Mouse (Mus musculus) induced T-regulatory cell, adult 2 months (primary cell): ENCODE results near the gene Slc35f6.

Source experiments
- DNase-seq: peaks from one replicate; pipeline ENCODE4 v3.0.0-alpha.2; 2012; ENCODE audit warnings: low read depth

Gene Slc35f6

DNA sequence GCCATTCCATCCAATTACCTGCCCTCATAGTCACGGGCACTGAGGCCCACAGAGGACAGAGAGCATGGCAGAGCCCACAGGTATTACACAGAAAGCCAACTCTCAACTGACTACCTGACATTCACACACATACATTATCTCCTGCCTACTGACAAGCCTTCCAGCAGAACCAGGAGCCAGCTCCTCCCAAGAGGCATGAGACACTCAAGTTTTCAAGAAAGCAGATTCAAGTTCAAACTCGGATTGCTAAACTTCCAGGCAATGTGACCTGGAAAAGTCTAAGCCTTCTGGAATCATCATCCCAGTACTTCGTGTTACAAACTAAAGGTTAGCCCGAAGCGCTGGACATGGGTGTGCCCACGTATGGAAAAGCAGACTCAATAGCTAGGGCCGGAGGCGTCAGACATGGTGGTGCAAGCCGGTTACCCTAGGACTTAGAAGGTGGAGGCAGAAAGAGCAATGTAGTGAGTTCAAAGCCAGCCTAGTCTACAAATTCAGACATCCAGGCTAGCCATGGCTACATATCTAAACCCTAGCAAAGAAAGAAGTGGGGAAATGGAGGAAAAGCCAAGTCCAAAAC, 26.4 kb upstream of the Slc35f6 start:
- DNase-seq = no peak

DNA sequence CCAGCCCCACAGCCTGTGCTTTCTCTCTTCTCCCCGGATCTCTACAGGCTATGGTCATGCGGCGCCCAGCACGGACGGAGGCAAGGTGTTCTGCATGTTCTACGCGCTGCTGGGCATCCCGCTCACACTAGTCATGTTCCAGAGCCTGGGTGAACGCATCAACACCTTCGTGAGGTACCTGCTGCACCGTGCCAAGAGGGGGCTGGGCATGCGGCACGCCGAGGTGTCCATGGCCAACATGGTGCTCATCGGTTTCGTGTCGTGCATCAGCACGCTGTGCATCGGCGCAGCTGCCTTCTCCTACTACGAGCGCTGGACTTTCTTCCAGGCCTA, 25.9 kb upstream of the Slc35f6 start:
- no peak for DNase-seq

DNA sequence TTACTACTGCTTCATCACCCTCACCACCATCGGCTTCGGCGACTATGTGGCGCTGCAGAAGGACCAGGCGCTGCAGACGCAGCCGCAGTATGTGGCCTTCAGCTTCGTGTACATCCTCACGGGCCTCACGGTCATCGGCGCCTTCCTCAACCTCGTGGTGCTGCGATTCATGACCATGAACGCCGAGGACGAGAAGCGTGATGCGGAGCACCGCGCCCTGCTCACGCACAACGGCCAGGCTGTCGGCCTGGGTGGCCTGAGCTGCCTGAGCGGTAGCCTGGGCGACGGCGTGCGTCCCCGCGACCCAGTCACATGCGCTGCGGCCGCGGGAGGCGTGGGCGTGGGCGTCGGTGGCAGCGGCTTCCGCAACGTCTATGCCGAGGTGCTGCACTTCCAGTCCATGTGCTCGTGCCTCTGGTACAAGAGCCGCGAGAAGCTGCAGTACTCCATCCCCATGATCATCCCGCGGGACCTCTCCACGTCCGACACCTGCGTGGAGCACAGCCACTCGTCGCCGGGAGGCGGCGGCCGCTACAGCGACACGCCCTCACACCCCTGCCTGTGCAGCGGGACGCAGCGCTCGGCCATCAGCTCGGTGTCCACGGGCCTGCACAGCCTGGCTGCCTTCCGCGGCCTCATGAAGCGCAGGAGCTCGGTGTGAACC, 25.4 kb upstream of the Slc35f6 start:
- peak; percentile 63 for DNase-seq

DNA sequence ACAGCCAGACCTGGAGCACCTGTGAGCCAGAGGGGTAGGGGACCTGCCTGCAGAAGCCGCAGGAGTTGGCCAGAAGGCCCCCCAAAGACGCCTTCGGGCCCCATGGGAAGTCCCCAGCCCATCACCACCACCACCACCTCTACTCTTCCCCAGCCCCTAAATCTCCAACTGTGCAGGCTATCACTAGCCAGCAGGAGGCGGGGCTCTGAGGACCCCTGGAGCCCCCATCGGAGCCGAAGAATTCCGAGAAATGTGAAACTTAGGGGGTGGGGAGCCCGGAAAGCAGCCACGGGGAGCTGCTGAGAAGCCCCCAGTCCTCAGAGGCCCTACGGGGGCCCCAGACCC, 24.9 kb upstream of the Slc35f6 start:
- no peak for DNase-seq

DNA sequence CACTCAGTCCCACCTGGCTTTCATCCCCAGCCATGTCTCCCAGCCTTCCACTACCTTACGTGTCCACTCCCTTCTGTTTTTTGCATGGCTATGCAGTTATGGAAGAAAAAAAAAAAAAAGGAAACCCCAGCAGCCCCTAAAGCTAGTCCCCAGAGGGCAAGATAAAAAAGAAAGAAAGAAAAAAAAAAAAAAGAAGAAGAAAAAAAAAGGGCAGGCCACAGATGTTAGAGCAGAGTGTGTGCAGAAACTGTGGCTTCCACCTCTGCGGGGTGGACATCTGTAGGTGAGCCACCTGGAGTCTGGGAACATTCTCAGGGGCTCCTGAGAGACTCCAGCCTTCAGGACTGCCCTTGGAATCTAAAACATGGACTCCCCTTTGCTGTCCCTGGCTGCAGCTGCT, 24.4 kb upstream of the Slc35f6 start:
- DNase-seq = no peak

DNA sequence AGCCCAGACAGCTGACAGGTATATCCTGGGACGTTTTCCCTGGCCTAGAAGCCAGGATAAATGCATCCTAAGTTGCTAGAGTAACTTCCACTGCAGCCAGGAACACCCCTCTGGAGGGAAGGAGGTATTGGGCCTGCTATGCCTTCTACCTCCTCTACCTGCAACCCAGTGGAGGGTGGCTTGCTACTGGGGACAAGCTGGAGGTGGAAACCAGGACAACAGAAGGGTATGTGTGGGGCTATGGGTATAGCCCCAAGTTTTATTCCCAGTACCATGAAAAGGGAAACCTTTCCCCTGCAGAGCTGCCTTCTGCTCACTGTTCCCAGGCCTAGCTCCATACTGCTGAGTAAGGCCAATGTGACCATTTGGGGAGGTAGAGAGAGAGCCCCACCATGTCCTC, 23.4 kb upstream of the Slc35f6 start:
- no peak for DNase-seq

DNA sequence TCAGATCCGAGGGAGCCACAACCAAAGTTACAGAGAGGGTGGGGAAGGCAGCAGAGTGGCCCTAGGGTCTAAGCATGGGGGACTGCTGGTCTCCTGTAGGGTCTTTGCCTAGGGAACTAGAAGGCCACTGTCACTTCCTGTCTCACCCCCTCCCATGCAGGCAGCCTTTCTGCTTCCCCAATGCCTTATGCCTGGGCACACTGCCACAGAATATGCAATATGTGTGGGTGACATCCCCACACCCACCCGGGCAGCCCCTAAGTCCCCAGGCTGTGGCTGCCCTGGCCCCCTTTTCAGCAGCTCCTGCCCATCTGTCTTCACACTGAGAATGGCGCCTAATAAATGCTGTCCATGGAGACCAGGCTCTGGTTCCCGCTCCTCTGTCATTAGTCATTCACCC, 22.8 kb upstream of the Slc35f6 start:
- DNase-seq = no peak

DNA sequence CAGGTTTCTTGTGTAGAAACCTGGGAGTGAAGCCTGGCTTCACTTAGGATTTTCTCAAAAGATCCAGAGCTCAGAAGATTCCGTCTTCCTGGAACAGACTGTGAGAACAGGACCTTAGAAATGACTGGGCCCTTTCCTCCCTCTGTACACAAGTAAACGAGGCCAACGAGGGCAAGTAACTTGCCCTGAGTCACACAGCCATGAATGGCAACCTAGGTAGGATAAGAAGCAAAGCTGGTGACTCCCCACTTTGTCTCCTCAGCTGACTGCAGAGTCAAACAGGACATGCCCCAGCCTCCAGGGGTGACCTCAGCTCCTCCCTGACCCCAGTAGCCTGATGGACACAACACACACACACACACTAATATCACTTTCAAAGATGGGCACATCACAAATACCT, 22.4 kb upstream of the Slc35f6 start:
- DNase-seq = no peak

DNA sequence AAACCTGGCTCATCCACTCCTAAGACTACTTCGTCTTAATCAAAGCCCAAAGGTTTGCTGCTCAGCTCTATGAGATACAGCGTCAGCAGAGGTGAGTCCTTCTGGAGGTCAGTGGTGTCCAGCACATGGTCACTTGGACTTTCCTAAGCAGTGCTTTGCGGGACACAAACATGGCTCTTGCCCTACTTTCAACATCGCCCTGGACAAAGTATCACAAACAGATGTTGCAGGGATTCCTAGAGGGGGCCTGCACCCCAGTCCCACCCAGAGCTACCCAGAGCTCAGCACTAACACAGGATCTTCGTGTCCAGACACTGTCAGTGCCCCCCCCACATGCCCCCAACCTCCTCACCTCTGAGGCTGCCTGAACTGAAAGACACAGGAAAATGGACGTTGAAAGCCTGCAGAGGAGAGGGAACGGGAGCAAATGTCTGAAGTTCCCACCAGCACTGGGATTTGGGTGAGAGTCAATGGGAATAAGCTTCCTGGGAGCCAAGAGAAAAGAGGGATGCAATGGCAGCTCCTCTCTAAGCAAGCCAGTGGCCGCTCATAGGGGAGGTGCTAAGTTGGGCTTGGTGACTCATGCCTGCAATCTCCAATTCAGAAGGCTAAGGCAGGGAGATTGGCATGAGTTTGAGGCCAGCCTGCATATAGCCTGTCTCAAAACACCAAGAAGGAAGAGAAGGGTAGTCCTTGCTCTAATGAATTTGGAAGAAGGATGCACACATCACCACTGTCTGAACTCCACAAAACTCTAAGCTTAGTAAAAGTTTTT, 21.2 kb upstream of the Slc35f6 start:
- DNase-seq = no peak

DNA sequence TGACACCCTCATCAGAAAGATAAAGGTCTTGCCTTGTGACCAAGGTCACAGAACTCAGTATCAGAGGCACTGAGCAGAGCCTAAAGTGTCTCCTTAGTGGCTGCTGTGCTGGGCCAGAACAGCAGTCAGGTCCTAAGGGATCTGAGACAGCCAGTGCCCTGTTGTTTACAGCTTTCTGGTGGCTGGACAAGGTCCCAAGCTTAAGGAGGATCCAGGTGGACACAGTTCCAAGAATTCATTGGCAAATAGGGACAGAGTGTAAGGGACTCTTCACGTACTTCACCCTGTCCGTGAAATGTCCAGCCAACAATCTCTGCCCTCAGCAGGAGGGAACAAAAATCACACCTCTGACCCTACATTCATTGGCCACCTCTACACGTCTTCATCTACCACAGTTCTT, 19.2 kb upstream of the Slc35f6 start:
- DNase-seq = no peak

DNA sequence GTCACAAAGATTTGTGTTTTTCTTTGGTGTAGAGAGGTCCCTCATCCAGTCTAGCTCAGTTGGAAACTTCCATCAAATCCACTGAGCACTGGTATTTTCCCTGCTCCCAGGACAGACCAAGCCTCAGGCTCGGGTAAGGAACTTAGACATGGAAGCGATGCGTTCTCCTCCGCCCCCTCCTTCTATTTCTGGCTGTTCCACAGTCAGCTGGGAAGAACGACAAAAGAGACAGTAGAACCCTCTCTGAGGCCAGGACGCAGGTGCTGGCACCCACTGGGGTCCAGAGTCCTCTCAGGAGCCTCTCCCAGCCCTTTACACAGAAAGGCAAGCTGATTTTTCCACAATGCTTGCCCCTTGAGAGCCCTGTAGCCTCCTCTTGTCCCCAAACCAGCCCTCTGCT, 17.3 kb upstream of the Slc35f6 start:
- DNase-seq = no peak

DNA sequence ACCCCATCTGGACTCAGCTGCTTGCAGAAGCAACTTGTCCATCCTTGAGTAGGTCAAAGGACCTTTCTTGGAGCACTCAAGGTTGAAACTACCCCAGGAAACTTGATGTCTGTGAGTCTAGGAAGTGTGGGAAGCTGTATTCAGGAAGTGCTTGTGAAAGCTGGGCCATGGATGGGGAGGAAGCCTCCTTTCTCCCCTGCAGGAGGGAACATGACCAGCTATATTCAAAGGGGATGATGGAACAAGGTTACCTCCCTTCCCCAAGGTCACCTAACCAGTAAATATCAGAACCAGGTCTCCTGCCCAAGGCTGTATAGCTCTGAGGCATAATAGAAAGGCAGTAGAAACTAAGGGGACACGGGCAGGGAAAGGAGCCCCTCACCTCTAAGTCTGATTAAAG, 15.6 kb upstream of the Slc35f6 start:
- DNase-seq = no peak

DNA sequence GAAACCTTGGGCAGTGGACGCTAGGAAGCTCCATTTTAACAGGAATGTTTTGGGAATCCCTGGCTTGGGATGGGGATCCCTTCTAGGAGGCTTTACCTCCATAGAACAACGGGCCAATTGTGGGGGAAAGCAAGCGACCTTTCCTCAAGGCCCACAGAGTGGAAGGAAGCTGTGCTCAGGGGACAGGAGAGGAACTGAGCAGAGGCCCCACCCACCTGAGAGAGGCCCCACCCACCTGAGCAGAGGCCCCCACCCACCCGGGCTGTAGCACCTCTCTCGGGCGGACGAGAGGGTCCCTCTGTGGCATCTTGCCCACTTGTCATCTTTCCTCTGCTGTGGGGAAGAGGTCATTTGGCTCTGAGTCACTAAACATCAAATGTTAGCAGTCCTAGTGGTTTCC, 10.7 kb upstream of the Slc35f6 start:
- no peak for DNase-seq

DNA sequence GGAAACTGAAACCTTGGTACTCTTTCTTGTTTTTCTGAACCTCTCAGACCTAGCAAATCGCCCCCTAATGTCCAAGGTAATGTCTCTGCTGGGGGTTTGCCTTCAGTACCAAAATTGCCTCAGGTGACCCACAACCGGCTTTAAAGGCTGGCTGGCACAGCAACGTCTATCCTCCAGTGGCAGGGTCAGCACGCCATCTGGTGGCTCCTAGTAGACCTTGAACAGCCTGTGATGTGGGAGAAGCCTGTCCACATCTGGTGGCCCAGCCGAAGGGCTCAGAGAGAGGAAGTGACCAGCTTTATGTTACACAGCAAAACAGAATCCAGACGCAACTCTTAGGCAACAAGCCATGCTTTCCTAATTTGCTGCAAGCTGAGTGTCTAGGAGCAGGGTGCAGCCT, 9.7 kb upstream of the Slc35f6 start:
- peak; percentile 75 for DNase-seq

DNA sequence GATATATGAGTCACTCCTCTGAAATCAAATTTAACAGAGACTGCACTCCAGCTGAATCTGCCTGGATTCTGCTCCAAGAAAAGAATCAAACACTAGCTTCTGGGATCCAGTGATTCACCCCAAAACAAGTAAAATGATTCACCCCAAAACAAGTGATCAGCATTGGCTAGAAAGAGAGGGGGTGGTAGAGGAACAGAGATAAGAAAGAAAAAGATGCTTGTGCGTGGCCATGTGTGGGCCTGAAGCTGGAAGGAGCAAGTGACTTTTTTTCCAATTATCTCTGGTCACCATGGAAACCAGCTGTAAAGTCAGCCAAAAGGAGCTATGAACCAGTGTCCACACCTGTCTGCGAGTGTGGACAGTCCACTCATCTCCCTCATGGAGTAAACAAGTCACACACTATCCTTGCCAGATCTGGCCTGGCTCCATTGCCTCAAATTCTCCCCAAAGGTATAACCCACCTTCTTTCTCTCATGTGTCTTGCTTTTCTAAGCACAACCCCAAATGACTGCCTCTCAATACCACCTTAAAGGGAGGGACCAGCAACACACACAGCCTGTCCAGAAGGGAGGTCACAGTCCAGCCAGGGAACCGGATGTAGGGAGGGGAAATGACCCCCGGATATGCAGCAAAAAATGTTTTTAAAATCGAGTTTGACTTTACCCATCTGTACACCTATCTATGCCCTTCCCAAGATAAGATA, 4.1 kb upstream of the Slc35f6 start:
- DNase-seq = no peak

DNA sequence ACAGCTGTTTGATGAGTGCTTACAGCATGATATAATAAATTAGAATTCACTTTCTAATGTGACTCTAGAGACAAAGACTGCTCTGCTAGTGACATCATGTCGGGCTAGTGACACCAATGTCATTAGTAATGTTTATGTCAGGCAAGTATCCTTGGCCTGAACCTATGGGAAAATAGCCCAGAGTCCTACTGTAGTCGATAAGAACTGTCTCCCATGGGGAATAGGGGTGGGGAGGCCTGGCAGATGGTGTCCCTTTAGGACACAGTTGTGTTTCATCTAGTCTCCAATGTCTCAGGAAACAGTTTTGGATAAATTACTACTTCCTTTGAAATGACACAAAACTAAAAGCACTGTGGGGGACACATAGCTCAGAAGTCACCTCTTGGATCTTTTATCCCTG, 1.7 kb upstream of the Slc35f6 start:
- no peak for DNase-seq

DNA sequence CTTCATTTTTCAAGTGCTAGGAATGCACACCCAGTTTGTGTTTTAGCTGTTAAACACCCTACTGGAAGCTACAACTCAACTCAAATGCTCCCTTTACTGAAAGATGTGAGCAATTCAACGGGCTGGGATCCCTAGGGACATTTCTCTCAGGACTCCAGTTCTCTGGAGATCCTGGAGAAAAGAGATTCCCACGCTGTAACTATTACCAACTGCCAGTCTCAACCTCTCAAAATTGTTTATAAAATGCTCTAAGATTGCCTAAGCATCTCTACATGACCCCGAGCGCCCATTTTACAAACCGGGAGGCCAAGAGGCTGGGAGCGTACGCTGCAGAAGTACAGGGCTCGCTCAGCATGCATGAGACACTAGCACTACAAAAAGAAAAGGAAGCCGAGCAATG, 337 bp upstream of the Slc35f6 start:
- DNase-seq = no peak

DNA sequence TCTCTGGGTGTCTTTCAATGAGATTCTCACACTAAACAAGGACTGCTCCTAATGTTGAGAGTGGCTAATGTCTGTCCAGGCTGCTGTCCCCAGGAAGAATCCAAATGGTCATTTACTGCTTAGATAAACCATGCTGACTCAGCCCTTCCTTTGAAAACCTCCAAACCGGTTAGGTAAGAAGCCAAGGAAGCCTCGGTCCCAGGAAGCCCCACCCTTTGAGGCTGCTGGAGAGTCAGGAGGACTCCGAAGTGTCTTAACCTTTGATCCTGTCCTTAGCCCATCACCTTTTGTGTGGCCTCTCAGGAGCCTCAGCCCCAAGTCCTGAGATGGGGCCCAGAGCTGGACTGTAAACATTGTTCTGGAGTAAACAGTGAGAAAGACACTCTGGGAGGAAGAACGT, 1.8 kb downstream of the Slc35f6 start:
- DNase-seq = no peak

DNA sequence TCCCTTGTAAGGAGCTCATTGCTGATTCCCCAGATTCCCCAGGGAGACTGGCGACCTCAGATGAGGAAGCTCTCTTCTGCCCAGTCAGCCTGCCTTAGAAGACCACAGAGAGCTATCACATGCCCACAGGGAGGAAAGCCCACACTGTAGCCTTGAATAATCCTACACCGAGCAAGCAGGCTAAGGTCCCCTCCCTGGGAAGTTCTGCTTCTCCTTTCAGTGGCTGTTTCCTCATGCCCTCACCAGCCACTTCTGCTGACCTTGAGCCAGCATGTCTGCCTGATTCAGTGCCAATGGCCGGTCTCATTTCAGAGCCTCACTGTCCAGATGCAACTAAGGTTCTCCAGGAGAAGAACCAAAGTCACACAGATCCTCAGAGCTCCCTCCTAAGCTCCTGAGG, 3.0 kb downstream of the Slc35f6 start:
- no peak for DNase-seq

DNA sequence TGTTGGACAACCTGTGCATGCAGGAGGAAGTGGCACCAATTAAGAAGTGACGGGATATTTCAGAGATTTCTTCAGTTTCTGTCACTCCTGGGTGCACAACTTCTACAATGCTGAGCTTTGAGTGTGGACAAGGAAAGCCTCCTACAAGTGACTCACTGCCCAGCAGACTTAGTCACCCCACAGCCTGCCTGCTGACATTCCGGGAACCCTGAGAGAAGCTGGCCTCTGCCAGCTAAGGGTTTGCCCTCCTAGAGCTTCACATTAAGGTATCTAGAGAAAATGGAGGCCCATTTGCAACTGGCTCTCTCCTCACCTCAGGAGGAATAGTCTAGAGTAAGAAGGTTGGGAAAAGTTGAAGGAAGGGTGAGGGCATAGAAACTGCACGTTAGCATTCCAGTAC, 3.8 kb downstream of the Slc35f6 start:
- no peak for DNase-seq

DNA sequence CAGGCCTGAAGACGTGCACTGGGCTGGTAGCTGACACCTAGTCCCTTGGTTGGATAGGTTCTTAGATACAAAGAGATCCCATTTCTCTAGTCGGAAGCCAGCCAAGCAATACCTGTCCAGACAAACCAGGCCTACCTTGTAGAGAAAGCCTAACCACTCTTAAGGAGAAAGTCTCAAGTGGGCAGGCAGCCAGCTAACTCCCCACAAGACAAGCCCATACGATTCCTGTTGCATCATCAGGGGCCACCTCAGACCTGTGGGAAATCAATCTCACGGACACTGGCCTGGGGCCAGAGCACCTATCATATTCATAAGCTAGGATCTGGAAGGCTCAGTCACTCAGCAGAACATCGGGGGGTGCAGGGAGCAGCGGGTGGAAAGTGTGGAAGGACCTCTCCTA, 5.5 kb downstream of the Slc35f6 start:
- no peak for DNase-seq

DNA sequence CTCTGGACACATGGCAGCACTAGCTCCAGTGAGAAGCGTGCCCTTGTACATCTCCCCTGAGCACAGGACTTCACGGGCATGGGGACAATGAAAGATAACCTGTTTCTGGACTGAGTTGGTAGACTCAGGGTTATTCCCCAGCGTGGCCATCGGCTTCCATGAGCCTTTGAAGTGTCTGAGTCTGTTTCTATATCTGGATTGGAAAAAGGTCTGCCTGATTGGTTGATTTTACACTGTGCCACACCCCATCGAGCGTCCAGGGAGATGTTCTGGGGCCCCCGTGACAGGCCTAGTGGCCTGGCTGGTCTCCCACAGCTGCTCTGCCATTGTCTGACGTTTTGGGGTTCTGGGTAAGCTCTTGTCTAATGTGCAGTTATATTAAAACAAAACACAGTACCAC, 7.3 kb downstream of the Slc35f6 start:
- DNase-seq = no peak

DNA sequence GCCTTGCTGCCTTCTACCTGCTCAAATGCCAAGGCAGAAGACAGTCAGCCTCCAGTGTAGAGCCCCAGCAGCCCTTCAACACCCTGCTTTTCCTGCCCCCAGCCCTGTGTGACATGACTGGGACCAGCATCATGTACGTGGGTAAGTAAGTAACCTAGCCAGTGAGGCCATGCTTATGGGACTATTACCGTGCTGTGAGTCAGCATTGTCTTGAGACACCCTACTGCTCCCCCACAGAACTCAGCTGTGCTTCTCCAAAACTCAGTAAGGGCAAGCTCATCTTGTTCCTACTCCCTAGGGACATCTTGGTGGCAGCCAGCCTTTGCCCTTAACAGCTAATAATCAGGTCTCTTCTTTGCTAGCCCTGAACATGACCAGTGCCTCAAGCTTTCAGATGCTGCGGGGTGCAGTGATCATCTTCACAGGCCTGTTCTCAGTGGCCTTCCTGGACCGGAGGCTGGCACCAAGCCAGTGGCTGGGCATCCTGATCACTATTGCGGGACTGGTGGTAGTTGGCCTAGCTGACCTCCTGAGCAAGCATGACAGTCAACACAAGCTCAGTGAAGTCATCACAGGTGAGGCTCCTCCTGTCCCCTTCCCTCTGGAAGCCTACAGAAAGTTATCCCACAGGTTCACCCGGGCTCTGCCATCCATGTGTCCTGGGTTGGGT, 7.9 kb downstream of the Slc35f6 start:
- no peak for DNase-seq
